Mouse (Mus musculus) liver, adult 2 months (tissue): Measurements from ENCODE around the gene Dhx34. TPM values are rescaled to one million over a fixed set of nuclear protein-coding genes. Genes with fewer than 3 reads are reported as not detected.

ENCODE experiments used
- DNase-seq: peaks from one replicate; pipeline ENCODE4 v3.0.0-alpha.2; 2011; ENCODE audit warnings: low read depth, low spot score; ENCODE audit errors: extremely low read depth
- H3K27ac ChIP-seq: fragments of 200-500 bp; replicated peaks from 2 replicates; pipeline ENCODE4 v1.5.1; 2012; ENCODE audit warnings: low read depth, mild to moderate bottlenecking, control low read depth, inconsistent platforms, low read length; ENCODE audit not compliant: insufficient read depth
- H3K27me3 ChIP-seq: fragments of 200-500 bp; 2 replicates; pipeline ENCODE4 v1.6.1; 2012; ENCODE audit warnings: mild to moderate bottlenecking, moderate library complexity, low read length, inconsistent platforms; ENCODE audit not compliant: control insufficient read depth, insufficient read depth
- H3K36me3 ChIP-seq: fragments of 200-500 bp; 2 replicates; pipeline ENCODE4 v1.6.1; 2012; ENCODE audit warnings: low read length, inconsistent platforms; ENCODE audit not compliant: control insufficient read depth, insufficient read depth
- H3K4me1 ChIP-seq: fragments of 200-500 bp; 2 replicates; pipeline ENCODE4 v1.6.1; 2011; ENCODE audit warnings: low read length; ENCODE audit not compliant: control insufficient read depth, insufficient read depth
- H3K4me3 ChIP-seq: fragments of 200-500 bp; 2 replicates; pipeline ENCODE4 v1.5.1; 2011; ENCODE audit warnings: low read depth, mild to moderate bottlenecking, control low read depth, low read length, moderate library complexity; ENCODE audit not compliant: insufficient read depth
- H3K79me2 ChIP-seq: fragments of 200-500 bp; 2 replicates; pipeline ENCODE4 v1.6.1; 2012; ENCODE audit warnings: inconsistent platforms, mild to moderate bottlenecking, low read length, moderate library complexity; ENCODE audit not compliant: control insufficient read depth, insufficient read depth
- H3K9ac ChIP-seq: fragments of 200-500 bp; 2 replicates; pipeline ENCODE4 v1.6.1; 2012; ENCODE audit warnings: low read depth, mild to moderate bottlenecking, control low read depth, inconsistent platforms, low read length
- CTCF ChIP-seq: fragments of 200-500 bp; IDR thresholded peaks from 2 replicates; pipeline ENCODE4 v1.5.1; 2011; ENCODE audit warnings: low read depth, low read length, control low read depth
- POLR2A ChIP-seq: fragments of 200-500 bp; IDR thresholded peaks from 2 replicates; pipeline ENCODE4 v1.6.1; 2011; ENCODE audit warnings: low read length, control low read depth; ENCODE audit not compliant: insufficient read depth; ENCODE audit errors: extremely low read depth
- WGBS: fragments of 180-500 bp; shearing (Covaris S2); methylation state at CpG from one replicate; pipeline ENCODE4 v1.1.7; 2018; 5-methylcytosine and 5-hydroxymethylcytosine counted together
- polyA plus RNA-seq: library from polyadenylated mRNA; depleted of rRNA; stranded (reverse); fragments of >200 nt; gene quantifications from 2 replicates; pipeline ENCODE4 v1.2.3, GENCODE M21; 2012
- total RNA-seq: library from RNA; depleted of rRNA; stranded (reverse); fragments of >200 nt; gene quantifications from 2 replicates; pipeline ENCODE4 v1.2.3, GENCODE M21; 2014

The Dhx34 gene
- total and polyA plus RNA-seq, 2 experiments: 4.3 to 12.5 TPM

- TF ChIP-seq POLR2A: no peak
- TF ChIP-seq CTCF: no peak
- Histone ChIP-seq H3K4me1 (no peaks in the 10 kb centered on the region), H3K9ac (no peak overlapping the region), H3K79me2 (no peaks in the 10 kb centered on the region), H3K27ac (no peak overlapping the region), H3K27me3 (no peaks in the 10 kb centered on the region), H3K36me3 (no peaks in the 10 kb centered on the region), H3K4me3 (no peak overlapping the region)
- no peak for DNase-seq
- 88% methylated on average over 21 of the region's 21 CpGs for WGBS
Observed at GRCm38 (mm10) chr7:16208781-16209665, 12.8 kb downstream of the Dhx34 start.

DNA sequence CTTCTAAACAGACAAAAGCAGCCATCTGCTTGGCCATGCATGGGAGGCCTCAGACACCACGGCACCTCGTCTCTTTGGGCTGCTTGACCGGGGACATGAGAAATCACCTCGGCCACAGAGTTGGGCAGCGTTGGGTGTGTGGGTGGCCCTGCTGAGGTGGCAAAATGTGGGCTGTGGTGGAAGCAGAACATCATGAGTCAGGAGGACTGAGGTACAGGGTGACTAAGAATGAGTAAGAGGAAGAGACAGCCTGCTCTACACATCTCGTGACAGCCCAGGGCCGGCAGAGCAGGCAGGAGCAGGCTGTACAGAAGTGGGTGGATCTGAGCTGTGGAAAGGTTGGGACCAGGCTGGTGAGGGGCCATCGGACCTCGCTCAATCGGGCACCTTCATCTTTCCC is 14.3 kb downstream of the Dhx34 start:
- 0 out of 2 replicates have a peak overlapping the region, but pooled peaks have one; percentile 9 for H3K27ac ChIP-seq
- H3K27me3 ChIP-seq: no peaks in the 10 kb centered on the region
- H3K4me1 ChIP-seq: no peaks in the 10 kb centered on the region
- peak; percentile 22 for DNase-seq
- H3K4me3 ChIP-seq: no peak overlapping the region
- H3K9ac ChIP-seq: no peak overlapping the region
- TF ChIP-seq CTCF (no peak), POLR2A (no peak)
- no peaks in the 10 kb centered on the region for H3K36me3 ChIP-seq
- no peaks in the 10 kb centered on the region for H3K79me2 ChIP-seq
- WGBS: 86% methylated on average over 10 of the region's 10 CpGs

DNA sequence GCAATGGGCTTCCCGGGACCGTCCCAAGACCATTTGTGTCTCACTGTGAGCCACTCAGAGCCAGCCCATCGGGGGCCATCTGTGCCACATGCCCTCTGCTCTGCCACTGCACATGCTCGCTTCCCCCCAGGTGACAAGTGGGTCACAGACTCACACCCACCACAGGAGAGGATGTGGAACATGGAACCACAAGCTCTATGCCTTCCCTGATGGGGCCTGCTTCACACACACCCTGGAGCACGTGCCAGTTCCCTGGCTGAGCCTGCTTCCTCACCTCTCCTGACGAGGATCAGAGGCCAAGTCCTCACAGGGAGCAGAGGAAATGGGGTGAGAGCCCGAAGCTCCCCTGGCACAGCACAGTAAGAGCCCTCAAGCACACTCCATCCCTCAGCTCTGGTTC is 14.8 kb downstream of the Dhx34 start:
- H3K79me2 ChIP-seq: no peaks in the 10 kb centered on the region
- no peaks in the 10 kb centered on the region for H3K36me3 ChIP-seq
- no peak for TF ChIP-seq POLR2A
- H3K27ac ChIP-seq: no peak overlapping the region
- no peaks in the 10 kb centered on the region for H3K27me3 ChIP-seq
- H3K9ac ChIP-seq: no peak overlapping the region
- no peak for DNase-seq
- no peak overlapping the region for H3K4me3 ChIP-seq
- WGBS: 84% methylated on average over 7 of the region's 7 CpGs
- no peaks in the 10 kb centered on the region for H3K4me1 ChIP-seq

GRCm38 (mm10) chr7:16204791-16205190 is 17.0 kb downstream of the Dhx34 start:
- Histone ChIP-seq H3K9ac (no peak overlapping the region), H3K27ac (no peak overlapping the region), H3K36me3 (no peaks in the 10 kb centered on the region; the same call in 1 of the 2 replicates), H3K79me2 (no peaks in the 10 kb centered on the region), H3K4me3 (no peak overlapping the region), H3K4me1 (no peaks in the 10 kb centered on the region), H3K27me3 (no peaks in the 10 kb centered on the region)
- DNase-seq: no peak
- 88% methylated on average over 9 of the region's 9 CpGs for WGBS
- no peak for TF ChIP-seq CTCF
- TF ChIP-seq POLR2A: no peak

- no peak overlapping the region for H3K4me3 ChIP-seq
- no peak for DNase-seq
- TF ChIP-seq CTCF: no peak
- no peak for TF ChIP-seq POLR2A
- H3K79me2 ChIP-seq: no peaks in the 10 kb centered on the region
- no peak overlapping the region for H3K27ac ChIP-seq
- no peaks in the 10 kb centered on the region; the same call in 1 of the 2 replicates for H3K36me3 ChIP-seq
- H3K27me3 ChIP-seq: no peaks in the 10 kb centered on the region
- no peaks in the 10 kb centered on the region for H3K4me1 ChIP-seq
- H3K9ac ChIP-seq: no peak overlapping the region
- WGBS: 96% methylated on average over 13 of the region's 13 CpGs
Observed at GRCm38 (mm10) chr7:16203505-16203903, 18.3 kb downstream of the Dhx34 start.
